Mouse (Mus musculus): ENCODE results near the gene Clpx.

- TF ChIP-seq CTCF (IDR thresholded peaks at IDR 0.05 in 2 of 3, conservative IDR thresholded peaks at IDR 0.05 in 1 of 3; ENCODE audit: control insufficient read depth in 1 of 3, insufficient read depth in 1 of 3, low read depth in 2 of 3, low read length in 3 of 3, poor library complexity in 1 of 3, severe bottlenecking in 1 of 3): no peak
- TF ChIP-seq MEF2A (IDR thresholded peaks at IDR 0.05; ENCODE audit: extremely low read depth, insufficient replicate concordance, low read depth, low read length, poor library complexity, severe bottlenecking): no peak
- no peak for TF ChIP-seq RAD21 (IDR thresholded peaks at IDR 0.05; ENCODE audit: low read depth, low read length)
- no peak for TF ChIP-seq ZNF384 (IDR thresholded peaks at IDR 0.05; ENCODE audit: low read depth, low read length)
- TF ChIP-seq KAT2A (conservative IDR thresholded peaks at IDR 0.05; ENCODE audit: low read depth, low read length): no peak
- TF ChIP-seq POLR2A (IDR thresholded peaks at IDR 0.05; ENCODE audit: control insufficient read depth in 1 of 2, insufficient read depth in 1 of 2, low read depth in 1 of 2, low read length in 2 of 2, poor library complexity in 1 of 2): no peak
These were observed 62.9 kb downstream of the Clpx start for GRCm38 (mm10) chr9:65356971-65357370.
